ENCODE assay signal across 10 mouse cellular contexts in genomic region chr13:71963356-71964351, GRCm38 (mm10). TPM values are rescaled to one million over a fixed set of nuclear protein-coding genes. Genes with fewer than 3 reads are reported as not detected.
DNase-seq lines count a peak whose midpoint lies in the region; ATAC-seq and TF ChIP-seq lines count a peak whose summit lies in the region.
"Had no signal": no experiment of that assay in that cellular context is flagged by ENCODE, and none has a peak within 500 bp of the region (broad histone marks: within the 10 kb centered on the region; RNA-seq: fewer than 3 reads in every experiment).

Gene Irx1, minus strand, starts transcription at chr13:71963723.

- H3K9me3 ChIP-seq in hindbrain, embryonic 10.5 days = no peaks in the 10 kb centered on the region
- H3K9me3 ChIP-seq in neural tube, embryonic 11.5 days (ENCODE audit: control insufficient read depth, low read length) = no peaks in the 10 kb centered on the region

- WGBS in hindbrain, embryonic 10.5 days = under 1% methylated on average over 97 of the region's 100 CpGs
- 2% methylated on average over 99 of the region's 100 CpGs for WGBS in liver, adult 2 months
- under 1% methylated on average over 77 of the region's 100 CpGs for WGBS in neural tube, embryonic 11.5 days

- no peaks in the 10 kb centered on the region; the same call in 1 of the 2 replicates for H3K4me1 ChIP-seq in brown adipose tissue, adult 24 weeks (ENCODE audit: control insufficient read depth, insufficient read depth, insufficient read length, low read length)
- peaks cover 58% of the 10 kb centered on the region for H3K4me1 ChIP-seq in hindbrain, embryonic 10.5 days (replicated peaks)
- peaks cover 2% of the 10 kb centered on the region; the same call in 1 of the 2 replicates for H3K4me1 ChIP-seq in liver, adult 2 months (ENCODE audit: control insufficient read depth, insufficient read depth, low read length)
- H3K4me1 ChIP-seq in neural tube, embryonic 11.5 days (ENCODE audit: control insufficient read depth, insufficient read depth, low read length) = peaks cover 19% of the 10 kb centered on the region

- ATAC-seq in neural tube, embryonic 11.5 days (ENCODE audit: insufficient read depth, low FRiP score, low TSS enrichment) = peak; percentile 68

- no peak within 1 kb of the TSS; the same call in 1 of the 2 replicates for H3K9ac ChIP-seq in liver, adult 2 months (ENCODE audit: low read depth, low read length)
- H3K9ac ChIP-seq in neural tube, embryonic 11.5 days (ENCODE audit: low read length) = peak within 1 kb of the TSS; percentile 81

- no peak within 1 kb of the TSS for H3K27ac ChIP-seq in brown adipose tissue, adult 24 weeks (replicated peaks; ENCODE audit: low read depth, low read length)
- H3K27ac ChIP-seq in hindbrain, embryonic 10.5 days = peak within 1 kb of the TSS; percentile 97
- H3K27ac ChIP-seq in liver, adult 2 months (replicated peaks; ENCODE audit: insufficient read depth, low read depth, low read length) = no peak within 1 kb of the TSS
- peak within 1 kb of the TSS; percentile 60 for H3K27ac ChIP-seq in neural tube, embryonic 11.5 days (ENCODE audit: low read depth, low read length)

- no peaks in the 10 kb centered on the region for H3K79me2 ChIP-seq in liver, adult 2 months (ENCODE audit: control insufficient read depth, insufficient read depth, low read length)

- peak; percentile 54 for DNase-seq in ES-CJ7 (ENCODE audit: low read depth, low spot score)
- DNase-seq in hindbrain, embryonic 10.5 days (ENCODE audit: low spot score) = peak; percentile 91
- no peak for DNase-seq in liver, adult 2 months (ENCODE audit: extremely low read depth, low read depth, low spot score)
- peak; percentile 83 for DNase-seq in neural tube, embryonic 11.5 days (ENCODE audit: low spot score)
- no peak for DNase-seq in spleen, postnatal 10 days (ENCODE audit: low spot score in 2 of 2)
- DNase-seq in urinary bladder, postnatal 36 days (ENCODE audit: low spot score in 2 of 2) = no peak
- DNase-seq in right cerebral cortex, postnatal 25 days = no peak

- H3K4me3 ChIP-seq in brown adipose tissue, adult 24 weeks (ENCODE audit: insufficient read depth, low read depth, low read length) = peak within 1 kb of the TSS; percentile 35
- peak within 1 kb of the TSS; percentile 92 for H3K4me3 ChIP-seq in hindbrain, embryonic 10.5 days
- peak within 1 kb of the TSS; percentile 24; the same call in 1 of the 2 replicates for H3K4me3 ChIP-seq in liver, adult 2 months (ENCODE audit: insufficient read depth, low read depth, low read length)
- H3K4me3 ChIP-seq in neural tube, embryonic 11.5 days (ENCODE audit: low read depth, low read length) = peak within 1 kb of the TSS; percentile 77

- H3K27me3 ChIP-seq in hindbrain, embryonic 10.5 days (ENCODE audit: insufficient read depth, poor library complexity, severe bottlenecking) = peaks cover 80% of the 10 kb centered on the region
- peaks cover 35% of the 10 kb centered on the region for H3K27me3 ChIP-seq in liver, adult 2 months (ENCODE audit: control insufficient read depth, insufficient read depth, low read length)
- H3K27me3 ChIP-seq in neural tube, embryonic 11.5 days (ENCODE audit: control insufficient read depth, insufficient read depth, low read length) = peaks cover 85% of the 10 kb centered on the region

- peak within 1 kb of the TSS; percentile 79 for H3K4me2 ChIP-seq in neural tube, embryonic 11.5 days (ENCODE audit: low read depth)

- no peak for TF ChIP-seq CTCF in liver, adult 2 months (IDR thresholded peaks at IDR 0.05; ENCODE audit: low read depth, low read length)

- no peak for TF ChIP-seq POLR2A in liver, adult 2 months (IDR thresholded peaks at IDR 0.05; ENCODE audit: extremely low read depth, insufficient read depth, low read length)

- peaks cover 15% of the 10 kb centered on the region for H3K36me3 ChIP-seq in hindbrain, embryonic 10.5 days
- no peaks in the 10 kb centered on the region for H3K36me3 ChIP-seq in liver, adult 2 months (ENCODE audit: control insufficient read depth, insufficient read depth, low read length)
- no peaks in the 10 kb centered on the region for H3K36me3 ChIP-seq in neural tube, embryonic 11.5 days (ENCODE audit: control insufficient read depth, insufficient read depth, low read length)

RNA-seq across cellular contexts. Expression of gene Irx1, which starts in this region (rescaled TPM):
- not detected in 2 replicates for polyA plus RNA-seq in brown adipose tissue, adult 24 weeks (2012; ENCODE audit: insufficient read depth, insufficient read length, missing spikeins)
- polyA plus RNA-seq in hindbrain, embryonic 10.5 days (2016; fragmentation: Nextera tagmentation; extraction: Ambion mirVana) = 5.1 and 11.0 TPM in 2 replicates
- total RNA-seq in liver, adult 2 months (2014; rRNA removed) = 0.18 and 0.40 TPM in 2 replicates
- polyA plus RNA-seq in liver, adult 2 months (2012; rRNA removed) = 0.29 and 0.47 TPM in 2 replicates
- 1.9 and 2.4 TPM in 2 replicates for polyA plus RNA-seq in neural tube, embryonic 11.5 days (2014; fragmentation: Nextera tagmentation; extraction: Ambion mirVana)
- total RNA-seq: common myeloid progenitor, adult 5-6 weeks had no signal
- polyA plus RNA-seq: small intestine, adult 2 months had no signal

Comparison
In these comparisons a context has a peak if more than half of its experiments do, and no peak if none do; other contexts are left out.
1. DNase-seq: peak in ES-CJ7 (single experiment), hindbrain, embryonic 10.5 days (single experiment) and neural tube, embryonic 11.5 days (single experiment); none in liver, adult 2 months (single experiment), spleen, postnatal 10 days (0 of 2), urinary bladder, postnatal 36 days (0 of 2) and right cerebral cortex, postnatal 25 days (single experiment).
2. H3K27ac ChIP-seq: peak in hindbrain, embryonic 10.5 days (single experiment) and neural tube, embryonic 11.5 days (single experiment); none in brown adipose tissue, adult 24 weeks (single experiment) and liver, adult 2 months (single experiment).
3. H3K4me3 ChIP-seq: peak in every context shown above with its lines; median percentile 92 in hindbrain, embryonic 10.5 days; 77 in neural tube, embryonic 11.5 days; 35 in brown adipose tissue, adult 24 weeks; 24 in liver, adult 2 months.